Mouse (Mus musculus) R1 (cell line): Measurements from ENCODE around the gene Stx17.

Source experiments
- DNase-seq: peaks from one replicate; pipeline ENCODE4 v3.0.0-alpha.2; 2018; ENCODE audit warnings: low read depth, low spot score

Stx17 gene

GRCm38 (mm10) chr4:48160386-48160785 lies 35.7 kb downstream of the Stx17 start:
- no peak for DNase-seq

GRCm38 (mm10) chr4:48163851-48164250 lies 39.1 kb downstream of the Stx17 start:
- no peak for DNase-seq

GRCm38 (mm10) chr4:48175666-48176065 lies 51.0 kb downstream of the Stx17 start:
- no peak for DNase-seq

- no peak for DNase-seq
Observed at GRCm38 (mm10) chr4:48180922-48181321, 56.2 kb downstream of the Stx17 start.

DNA sequence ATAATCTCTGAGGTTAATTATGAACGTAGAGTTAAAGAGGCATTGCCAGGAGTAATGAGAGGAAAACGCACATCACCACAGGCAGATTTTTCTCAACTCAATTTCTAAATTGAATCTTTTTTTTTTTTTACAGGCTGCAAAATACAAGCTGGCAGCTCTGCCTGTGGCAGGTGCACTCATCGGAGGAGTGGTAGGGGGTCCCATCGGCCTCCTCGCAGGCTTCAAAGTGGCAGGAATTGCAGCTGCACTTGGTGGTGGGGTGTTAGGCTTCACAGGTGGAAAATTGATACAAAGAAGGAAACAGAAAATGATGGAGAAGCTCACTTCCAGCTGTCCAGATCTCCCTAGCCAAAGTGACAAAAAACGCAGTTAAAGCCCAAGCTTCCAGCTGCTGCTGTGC lies 56.7 kb downstream of the Stx17 start:
- DNase-seq = no peak

- no peak for DNase-seq
Observed at GRCm38 (mm10) chr4:48182115-48182806, 57.5 kb downstream of the Stx17 start.

- no peak for DNase-seq
Observed at GRCm38 (mm10) chr4:48197925-48198324, 73.2 kb downstream of the Stx17 start.

GRCm38 (mm10) chr4:48198447-48198846 lies 73.7 kb downstream of the Stx17 start:
- no peak for DNase-seq

DNA sequence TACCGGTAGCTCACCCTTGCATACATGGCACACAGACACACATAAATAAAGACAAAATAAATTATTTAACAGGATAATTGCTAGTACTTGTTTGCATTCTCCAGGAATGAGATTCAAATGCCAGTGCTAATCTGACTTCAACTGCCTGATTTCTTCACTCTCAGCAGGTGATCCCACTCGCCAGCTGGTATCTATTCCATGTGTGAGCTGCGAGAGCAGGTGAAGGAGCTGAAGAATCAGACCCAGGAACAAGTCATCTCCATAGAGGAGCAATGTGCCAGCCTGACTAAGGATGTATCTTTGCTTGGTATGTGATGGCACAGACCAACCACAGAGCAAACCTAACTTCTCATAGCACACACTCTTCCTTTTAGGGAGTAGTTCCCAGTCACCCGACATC lies 78.8 kb downstream of the Stx17 start:
- no peak for DNase-seq

DNA sequence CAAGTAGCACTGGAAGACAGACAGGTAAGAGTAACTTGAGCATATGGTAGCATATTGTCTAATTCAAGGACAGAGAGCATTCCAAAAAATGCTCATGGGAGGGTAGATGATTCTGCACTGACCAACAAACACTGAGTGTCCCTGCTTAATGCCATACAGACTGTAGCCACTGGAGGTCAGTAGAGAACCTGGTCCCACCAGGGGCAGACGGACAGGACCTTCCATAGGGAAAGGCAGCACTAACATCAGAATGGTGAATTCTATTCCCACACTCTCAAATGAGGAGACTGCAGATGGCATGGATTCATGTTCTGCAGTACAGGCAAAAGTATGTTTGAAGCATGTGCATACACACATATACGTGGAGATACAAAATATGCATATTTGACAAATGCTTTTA lies 100.5 kb downstream of the Stx17 start:
- DNase-seq = peak; percentile 62

DNA sequence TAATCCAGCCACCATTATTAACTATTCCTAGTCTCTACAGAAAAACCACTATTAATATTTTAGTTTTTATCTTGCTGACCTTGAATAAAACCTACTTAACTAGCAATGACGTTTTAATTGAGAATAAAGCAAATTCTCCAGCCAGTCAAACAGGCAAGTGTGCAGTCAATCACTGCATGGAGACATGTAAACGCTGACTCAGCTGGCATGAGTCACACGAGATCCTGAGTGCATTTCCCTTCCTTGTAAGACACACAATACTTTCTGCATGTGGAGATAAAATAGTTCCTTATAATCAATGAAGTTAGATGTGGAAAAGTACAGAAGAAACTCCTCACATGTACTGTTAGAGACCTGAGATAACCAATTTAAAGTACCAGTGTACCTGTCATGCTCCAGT lies 100.9 kb downstream of the Stx17 start:
- no peak for DNase-seq

- peak; percentile 21 for DNase-seq
Observed at GRCm38 (mm10) chr4:48226800-48227199, 102.1 kb downstream of the Stx17 start.
